Mouse (Mus musculus): Measurements from ENCODE around the gene G6pdx.

G6pdx gene

DNA sequence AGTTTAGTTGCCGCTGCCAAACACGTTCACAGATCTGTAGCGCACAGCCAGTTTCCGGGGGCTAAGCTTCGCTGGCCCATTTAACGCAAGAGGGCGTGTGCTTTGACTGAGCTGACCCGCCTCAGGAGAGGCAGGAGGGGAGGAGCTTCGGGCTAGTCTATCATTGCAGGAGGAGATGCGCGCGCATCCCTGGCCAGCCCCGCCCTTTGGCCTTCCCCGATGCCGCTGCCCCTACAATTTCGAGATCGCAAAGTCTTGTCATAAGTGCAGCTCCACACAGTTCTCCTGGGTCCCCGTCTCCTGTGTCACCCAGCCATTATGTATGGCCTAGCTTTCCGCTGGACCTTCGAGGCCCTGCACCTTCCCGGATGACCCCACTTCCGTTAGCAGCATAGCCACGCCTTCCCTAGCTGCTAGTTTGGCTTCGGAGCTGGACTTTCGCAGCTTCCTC lies at the start of gene G6pdx:
Gene G6pdx, minus strand, starts transcription at position 369 of the 451 bp plus-strand sequence.
- peak; percentile 87 to 90 for DNase-seq

DNA sequence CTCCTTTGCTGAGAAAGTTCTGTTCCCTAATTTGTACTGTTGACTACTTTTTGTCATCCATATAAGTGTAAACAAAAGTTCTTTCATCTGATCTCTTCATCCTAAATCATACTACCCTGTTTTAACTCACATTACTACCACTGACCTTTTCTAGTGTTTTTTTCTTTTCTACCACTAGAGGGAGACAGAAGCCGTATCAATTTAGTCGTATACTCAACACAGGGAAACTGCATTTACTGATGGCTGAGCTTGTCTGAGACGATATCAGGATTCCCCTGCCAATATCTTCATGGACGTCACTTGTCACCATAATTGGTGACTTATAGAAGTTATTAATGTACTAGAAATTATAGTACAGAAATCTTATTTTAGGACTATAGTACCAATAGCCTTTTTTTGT lies 23.8 kb upstream of the G6pdx start:
- DNase-seq: no peak

DNA sequence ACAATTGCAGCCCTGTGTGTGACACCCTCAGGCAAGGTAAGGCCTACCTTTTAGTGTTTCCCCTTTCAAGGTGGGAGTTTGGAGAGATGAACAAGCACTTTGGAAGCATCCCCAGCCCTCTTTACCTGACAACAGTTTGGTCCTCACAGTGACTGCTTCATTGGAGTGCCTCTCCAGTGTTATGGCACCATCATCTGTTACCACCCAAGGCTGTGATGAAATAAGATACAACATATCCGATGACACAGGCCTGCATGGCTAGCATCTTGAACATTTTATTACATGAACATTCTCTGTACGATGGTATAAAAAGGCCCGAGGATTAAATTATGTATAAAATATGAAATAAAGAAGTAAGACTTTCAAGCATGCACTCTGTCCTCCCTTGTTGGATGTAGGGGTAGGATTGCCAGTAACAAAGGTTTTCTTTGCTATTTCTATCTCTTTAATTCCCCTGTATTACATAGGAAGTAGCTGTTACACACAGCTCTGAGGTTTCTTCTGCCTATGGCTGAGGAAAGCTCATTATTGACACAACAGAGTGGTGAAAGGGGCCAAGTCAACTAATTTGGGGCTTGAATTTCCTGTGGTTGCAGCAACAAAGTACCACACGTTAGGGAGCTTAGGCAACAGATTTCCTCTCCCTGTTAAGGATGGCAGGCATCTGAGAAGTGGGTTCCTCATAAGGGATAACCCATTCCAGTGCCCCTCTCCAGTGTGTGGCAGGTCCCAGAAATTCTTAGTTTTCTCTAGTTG lies 22.3 kb upstream of the G6pdx start:
- no peak for DNase-seq

DNA sequence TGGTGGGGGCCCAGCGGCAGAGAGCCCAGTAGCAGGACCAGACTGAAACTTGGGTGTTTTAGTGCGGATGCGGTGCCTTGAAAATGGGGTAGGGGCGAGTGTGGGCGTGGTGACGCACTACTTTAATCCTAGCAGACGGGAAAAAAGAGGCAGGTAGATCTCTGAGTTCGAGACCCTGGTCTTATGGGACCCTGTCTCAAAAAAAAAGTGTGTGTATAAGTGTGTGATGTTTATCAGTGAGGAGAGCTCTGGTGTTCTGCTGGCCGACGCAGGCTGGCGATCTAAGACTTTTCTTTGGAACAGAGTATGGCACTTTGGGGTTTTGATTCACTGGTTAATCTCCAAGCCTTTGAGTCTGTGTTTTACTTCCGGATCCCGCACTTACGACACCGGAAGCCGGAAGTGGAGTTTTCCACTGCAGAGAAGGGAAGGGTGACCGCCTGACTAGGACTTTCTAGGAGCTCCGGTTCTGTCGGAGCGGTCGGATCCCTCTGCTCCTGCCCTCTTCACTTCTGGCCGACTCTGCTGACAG lies 362 bp upstream of the G6pdx start:
- peak; percentile 74 to 79 for DNase-seq

DNA sequence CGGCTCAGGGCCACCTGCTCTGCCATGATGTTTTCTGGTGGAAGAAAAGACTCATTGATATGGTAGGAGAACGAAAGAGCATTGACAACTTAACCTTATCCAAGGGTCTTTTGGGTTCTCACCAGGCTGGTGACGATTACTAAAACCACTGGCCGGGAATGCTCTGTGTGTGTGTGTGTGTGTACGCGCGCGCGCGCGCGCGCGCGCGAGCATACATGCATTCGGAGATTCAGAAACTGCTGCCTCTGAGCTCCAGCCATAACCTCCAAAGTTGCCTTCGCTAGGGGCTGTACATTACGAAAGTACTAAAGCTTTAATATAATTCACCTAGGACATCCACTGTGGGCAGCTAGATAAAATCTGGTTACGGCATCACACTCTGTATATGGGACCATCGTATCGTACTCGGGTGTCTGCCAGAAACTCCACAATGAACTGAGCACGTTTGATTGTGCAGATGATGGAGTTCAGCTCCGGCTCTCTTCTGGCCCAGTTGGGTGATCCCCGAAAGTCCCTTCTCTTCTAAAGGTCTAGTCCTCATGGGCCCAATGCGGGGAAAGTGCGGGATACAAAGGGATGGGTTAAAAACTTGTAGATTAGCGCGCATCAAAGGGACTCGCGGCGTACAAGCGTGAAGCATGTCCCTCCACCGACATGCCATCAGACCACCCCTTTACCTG lies 708 bp downstream of the G6pdx start:
- peak in 1 of 2 experiments; percentile 15 for DNase-seq

DNA sequence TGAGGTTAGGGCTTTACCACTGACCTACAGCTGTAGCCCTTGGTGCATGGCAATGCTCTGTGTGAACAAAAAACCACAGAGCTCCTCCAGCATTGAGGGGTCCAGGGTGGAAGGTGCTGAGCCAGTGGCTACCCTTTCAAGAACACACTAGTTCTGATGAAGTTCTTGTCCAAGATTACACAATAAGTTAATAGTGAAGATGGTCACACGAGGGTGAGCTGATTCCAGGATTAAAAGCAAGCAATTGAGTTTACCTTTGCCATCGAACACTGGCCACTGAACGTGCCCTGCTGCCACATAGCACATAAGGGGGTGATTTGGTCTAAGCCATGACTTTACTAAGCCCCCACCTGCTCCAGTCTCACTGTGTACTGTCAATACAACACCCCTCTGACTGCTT lies 1.9 kb downstream of the G6pdx start:
- no peak for DNase-seq

DNA sequence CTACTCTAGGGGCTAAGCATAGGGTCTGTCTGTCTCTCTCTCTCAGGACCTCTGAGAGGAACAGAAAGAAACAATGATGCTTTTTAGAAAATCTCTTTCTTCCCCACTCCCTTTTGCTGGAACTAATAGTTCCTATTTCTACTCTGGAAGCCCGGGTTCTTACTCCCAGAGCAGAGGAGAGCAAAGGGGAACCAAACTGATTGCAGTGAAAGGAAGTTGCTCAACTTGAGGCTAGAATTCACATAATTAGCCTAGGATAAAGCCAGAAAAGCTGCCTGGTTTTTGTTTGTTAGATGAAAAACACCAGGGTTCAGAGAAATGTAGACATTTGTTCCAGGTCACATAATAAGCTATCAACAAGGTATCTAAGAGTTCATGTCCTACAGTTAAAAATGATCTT lies 2.7 kb downstream of the G6pdx start:
- no peak for DNase-seq

DNA sequence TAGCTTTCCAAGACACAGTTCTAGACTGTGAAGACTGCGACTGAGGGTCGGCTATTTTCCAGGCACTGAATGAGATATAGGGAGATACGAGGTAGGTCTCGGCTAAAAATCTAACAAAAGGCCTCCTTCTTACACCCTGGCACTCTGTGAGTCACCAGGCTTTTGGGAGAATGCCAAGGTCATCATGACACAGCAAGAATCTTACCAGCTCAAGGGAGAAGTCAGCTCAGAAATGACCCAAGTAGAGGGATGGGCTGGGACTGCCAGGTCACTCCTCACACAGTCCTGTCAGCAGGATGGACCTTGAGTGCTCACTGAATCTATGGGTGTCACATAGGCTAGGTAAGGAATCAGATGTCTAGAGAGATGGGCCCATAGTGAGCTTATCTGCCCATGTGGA lies 3.8 kb downstream of the G6pdx start:
- DNase-seq: no peak

DNA sequence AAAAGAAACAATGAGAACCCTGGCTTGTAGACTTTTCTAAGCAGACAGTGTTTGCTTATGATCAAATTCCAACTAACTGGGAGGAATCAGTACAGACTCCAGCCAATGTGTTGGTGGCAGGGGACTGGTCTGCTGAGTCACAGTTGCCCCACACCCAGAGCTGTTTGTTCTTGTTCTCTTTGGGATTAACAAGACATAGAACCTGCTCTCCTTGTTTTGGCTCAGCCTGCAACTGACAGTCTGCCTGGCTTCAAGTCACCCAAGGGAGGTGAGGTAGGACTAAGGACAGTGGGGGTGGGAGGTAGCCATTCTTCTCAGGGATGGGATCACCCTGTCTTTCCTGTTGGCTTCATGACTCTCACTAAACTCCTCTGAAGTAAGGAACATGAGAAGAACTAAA lies 4.6 kb downstream of the G6pdx start:
- no peak for DNase-seq

DNA sequence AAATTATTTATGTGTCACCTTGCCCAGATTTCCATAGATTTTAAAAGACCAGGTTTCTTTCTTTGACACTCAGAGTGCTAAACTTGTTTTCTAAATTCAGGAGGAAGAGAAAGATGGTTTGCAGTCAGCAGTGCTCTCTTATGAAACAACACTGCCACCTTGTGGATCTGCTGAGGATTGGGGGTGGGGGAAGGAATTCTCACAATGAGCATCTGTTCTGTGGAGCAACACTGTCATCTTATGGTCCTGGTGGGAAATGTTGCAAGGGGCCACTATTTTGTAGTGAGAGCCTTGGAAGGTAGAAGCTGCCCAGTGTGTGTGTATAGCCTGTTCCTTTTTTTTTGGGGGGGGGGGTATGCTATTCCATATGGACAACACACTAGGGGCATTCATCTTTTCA lies 15.6 kb downstream of the G6pdx start:
- DNase-seq: peak; percentile 67 to 76

DNA sequence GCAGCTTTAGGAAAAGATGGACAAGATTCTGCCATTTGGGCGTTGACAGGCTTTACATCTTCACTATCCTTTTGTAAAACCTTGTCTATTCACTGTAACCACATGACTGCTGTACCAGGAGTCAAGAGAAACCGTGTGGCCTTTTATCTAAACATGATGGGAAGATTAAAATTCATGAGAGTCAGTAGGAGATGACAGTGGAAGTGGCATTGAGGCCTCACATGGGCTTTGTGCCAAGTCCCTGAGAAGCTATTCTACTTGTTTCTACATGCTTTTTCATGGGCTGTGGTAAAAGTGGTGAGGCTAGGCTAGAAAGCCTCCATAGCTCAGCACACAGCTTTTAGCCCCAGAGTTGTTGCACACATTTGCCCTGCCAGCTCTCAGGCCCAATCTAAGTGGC lies 20.7 kb downstream of the G6pdx start:
- DNase-seq: no peak

DNA sequence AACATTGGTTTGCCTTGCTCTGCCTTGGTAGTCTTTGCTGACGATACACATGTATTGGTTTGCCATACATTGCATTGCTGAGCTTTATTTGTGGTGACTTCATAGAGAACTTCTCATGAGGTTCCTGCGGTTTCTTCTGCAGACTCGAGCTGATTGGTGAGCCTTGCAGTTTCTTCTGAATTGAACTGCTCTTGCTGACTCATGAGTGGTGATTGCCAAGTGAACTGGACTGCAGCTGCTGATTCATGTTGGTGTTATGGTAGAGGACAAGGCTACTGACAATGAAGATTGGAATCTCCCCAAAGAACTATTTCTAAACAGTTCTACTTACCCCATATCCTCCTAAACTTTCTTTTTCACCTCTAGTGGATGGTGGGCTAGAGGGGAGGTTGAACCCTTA lies 28.9 kb downstream of the G6pdx start:
- no peak for DNase-seq

DNA sequence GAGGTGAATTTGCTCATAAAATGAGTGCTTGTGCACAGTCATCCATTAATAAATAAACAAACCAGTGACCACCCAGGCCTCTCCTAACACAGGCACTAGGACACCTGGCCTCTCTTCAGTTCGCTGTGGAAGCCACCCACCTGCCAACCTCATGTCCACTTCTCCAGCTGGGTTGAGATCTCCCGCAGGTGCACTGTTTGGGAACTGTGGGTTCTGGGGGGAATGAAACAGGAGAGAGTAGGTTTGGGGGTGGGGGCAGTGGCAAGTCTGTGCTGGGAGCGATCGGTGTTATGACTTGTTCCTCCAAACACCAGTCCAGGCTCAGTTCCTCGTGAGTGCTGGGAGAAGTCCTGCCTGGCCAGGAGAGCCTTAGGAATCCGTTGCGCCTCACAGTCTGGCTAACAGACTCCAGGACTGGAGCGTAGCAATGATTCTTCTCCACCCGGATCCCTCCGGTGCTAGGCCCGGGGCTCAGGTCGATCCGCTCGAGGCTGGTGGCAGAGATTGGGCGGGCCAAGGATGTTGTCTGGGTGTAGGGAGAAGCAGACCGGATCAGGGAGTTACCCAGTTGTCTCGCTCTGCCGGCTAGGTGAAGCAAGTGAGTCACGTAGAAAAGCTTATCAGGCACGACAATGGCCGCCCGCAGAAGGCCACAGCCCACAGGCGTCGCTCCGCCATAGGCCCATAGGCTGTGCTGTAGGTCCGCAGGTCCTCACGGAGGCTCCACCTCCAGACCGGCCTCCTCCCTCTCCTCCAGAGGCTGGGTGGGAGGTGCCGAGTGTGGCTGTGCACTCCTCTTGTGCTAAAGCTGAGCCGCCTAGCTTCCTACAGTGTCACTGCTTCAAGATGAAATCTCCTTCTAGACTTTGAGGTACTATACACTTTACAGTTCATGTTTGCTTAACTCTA lies 36.2 kb downstream of the G6pdx start, which contains the start of the genes Fam3a and Ikbkg:
Gene Fam3a, minus strand, starts transcription at position 738 of the 909 bp plus-strand sequence.
Gene Ikbkg, plus strand, starts transcription at position 756 of the 909 bp plus-strand sequence.
- DNase-seq: peak; percentile 83 to 88

DNA sequence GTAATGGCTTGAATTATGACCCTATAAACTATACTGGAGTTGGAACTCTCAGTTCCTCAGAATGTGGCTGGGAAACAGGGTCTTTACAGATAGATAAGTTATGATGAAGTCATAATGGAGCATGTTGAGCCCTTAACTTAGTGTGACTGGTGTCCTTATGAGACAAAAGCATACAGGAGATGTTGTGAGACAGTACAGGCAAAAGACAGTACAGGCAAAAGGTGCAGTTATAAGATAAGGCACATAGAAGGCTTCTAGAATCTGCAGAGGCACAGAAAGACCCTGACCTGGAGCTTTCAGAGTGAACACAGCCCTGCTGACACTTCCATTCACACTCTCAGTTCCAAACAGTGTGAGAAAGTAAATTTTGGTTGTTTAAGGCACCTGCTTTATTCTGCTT lies 40.8 kb downstream of the G6pdx start:
- DNase-seq: no peak

DNA sequence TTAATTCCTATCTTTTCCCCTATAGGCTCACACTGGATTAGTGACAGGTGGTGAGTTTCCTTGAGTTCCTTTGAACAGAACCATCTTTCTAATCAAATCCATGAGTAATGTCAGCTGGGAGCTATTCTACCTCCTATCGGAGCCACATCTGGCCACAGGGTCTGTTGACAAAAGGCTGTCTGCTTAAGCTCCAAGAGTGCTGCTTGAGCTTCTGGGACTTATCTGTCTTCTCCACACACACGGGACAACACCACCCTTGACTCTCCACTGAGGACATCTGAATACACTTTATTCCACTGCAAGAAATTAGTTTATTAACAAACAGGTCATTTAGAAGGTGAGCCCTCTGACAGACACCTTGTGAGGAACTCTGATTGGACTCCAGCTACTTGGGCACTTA lies 44.5 kb downstream of the G6pdx start:
- DNase-seq: no peak

DNA sequence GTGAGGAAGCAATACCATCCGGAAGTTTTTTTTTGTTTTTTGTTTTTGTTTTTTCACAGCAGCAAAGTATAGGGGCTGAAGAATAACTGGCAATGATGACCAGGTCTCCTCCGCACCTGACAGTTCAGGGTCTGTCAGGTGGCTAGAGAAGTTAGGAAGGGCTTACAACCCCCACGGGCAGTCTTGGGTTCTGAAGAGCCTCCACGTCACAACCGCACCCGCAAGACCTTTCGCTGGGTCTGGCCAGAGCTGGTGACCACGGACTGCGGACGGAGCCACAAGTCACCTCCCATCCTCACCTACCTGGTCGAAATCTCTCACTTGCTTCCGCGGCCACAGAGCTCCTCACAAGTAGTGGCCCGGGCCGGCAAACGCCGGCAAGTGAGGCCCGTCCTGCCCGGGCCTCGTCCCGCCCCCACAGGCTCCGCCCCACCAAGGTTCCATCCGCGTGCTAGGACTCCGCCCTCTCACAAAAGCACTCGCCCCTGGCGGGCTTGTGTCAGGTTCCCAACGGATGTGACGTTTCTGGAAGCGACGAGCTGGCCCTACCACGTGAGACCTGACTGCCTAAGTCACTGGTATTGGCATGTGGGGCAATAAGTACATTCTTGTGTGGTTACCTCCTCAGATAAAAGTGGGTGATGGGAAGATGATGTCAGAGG lies 56.0 kb downstream of the G6pdx start, which contains the start of the genes Ubl4a and Slc10a3:
Gene Ubl4a, minus strand, starts transcription at position 331 of the 662 bp plus-strand sequence.
Gene Slc10a3, minus strand, starts transcription at position 462 of the 662 bp plus-strand sequence.
- DNase-seq: peak; percentile 74 to 85

DNA sequence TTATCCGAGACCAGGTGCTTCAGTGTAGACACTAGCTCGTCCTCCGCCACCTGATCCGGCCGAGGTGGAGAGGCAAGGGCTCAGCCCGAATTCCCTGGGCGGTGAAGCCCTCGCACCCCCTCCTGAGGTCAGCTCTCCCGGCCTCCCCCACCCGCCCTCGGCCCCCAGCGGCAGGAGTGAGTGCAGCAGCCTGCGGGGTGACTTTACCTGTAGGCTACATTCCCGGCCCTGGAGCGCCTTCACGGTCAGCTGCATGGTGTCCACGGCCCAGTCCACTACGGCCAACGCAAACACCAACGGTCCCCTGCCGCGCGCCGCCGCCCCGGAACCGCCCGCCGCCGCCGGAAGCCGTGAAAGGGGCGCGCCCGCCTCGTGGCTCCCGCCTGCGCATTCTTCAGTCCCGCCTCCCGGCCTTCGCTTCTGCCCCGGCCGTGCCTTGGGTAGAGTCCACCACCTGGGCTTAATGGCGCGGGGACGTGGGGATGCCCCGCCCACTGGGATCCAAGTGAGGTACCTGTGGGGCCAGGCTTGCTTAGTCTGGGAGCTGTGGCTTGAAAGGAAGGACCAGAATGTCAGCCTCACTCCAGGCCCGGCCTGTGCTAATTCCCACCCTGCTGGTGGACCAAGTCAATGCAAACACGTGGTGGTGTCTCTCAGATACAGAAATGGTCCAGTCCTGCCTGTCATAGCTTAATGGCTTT lies 60.6 kb downstream of the G6pdx start:
- peak; percentile 74 to 84 for DNase-seq

DNA sequence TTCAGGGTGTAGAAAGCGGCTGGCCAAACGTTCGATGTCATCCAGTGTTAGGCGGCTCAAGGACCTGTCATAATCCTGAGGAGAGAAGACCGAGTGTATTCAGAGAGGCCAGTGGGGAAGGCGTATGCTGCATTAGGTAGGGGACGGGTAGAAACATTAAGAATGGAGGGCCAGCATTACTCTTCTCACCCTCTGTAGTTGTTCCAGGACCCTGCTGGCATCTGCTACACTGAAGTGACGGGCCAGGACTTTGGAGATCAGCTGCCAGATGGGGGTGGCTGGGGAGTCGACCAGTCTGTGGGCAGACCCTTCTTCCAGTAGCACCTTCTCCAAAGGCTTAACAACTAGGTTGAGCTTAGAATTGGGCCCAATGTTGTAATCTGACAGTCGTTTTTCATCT lies 61.5 kb downstream of the G6pdx start:
- no peak for DNase-seq
